Mouse (Mus musculus): ENCODE results near the gene Lpp.

GRCm38 (mm10) chr16:24516993-24517392 lies 123.7 kb downstream of the Lpp start:
- no peak for TF ChIP-seq POLR2A (IDR thresholded peaks at IDR 0.05; ENCODE audit: low read depth, low read length)
- TF ChIP-seq CTCF (IDR thresholded peaks at IDR 0.05; ENCODE audit: borderline replicate concordance, insufficient read depth, low read length): no peak
